Mouse (Mus musculus) G1E (cell line): Measurements from ENCODE around the gene Lck. TPM values are rescaled to one million over a fixed set of nuclear protein-coding genes. Genes with fewer than 3 reads are reported as not detected.

Source experiments
- ATAC-seq: 2 replicates; pipeline ENCODE4 v1.8.0; 2016; ENCODE audit warnings: mild to moderate bottlenecking; ENCODE audit not compliant: insufficient number of reproducible peaks, poor library complexity, low FRiP score, severe bottlenecking; ENCODE audit errors: extremely low read depth
- DNase-seq: peaks from one replicate; pipeline ENCODE4 v3.0.0; 2012; ENCODE audit warnings: low spot score
- H3K27me3 ChIP-seq: 2 replicates; pipeline ENCODE4 v1.6.1; 2012; ENCODE audit warnings: mild to moderate bottlenecking, low read length, inconsistent platforms; ENCODE audit not compliant: insufficient read depth
- H3K36me3 ChIP-seq: replicated peaks from 2 replicates; pipeline ENCODE3; 2012; ENCODE audit warnings: mild to moderate bottlenecking, inconsistent platforms
- H3K4me1 ChIP-seq: 2 replicates; pipeline ENCODE4 v1.6.1; 2012; ENCODE audit warnings: low read depth, low read length, inconsistent platforms, mixed read lengths; ENCODE audit not compliant: insufficient read depth
- H3K4me3 ChIP-seq: 2 replicates; pipeline ENCODE4 v1.5.1; 2012; ENCODE audit warnings: low read depth, mild to moderate bottlenecking, inconsistent platforms, low read length, moderate library complexity, mixed read lengths
- H3K9me3 ChIP-seq: replicated peaks from 2 replicates; pipeline ENCODE4 v1.6.1; 2012; ENCODE audit warnings: inconsistent platforms
- CTCF ChIP-seq: IDR thresholded peaks from 2 replicates; pipeline ENCODE4 v1.5.1; 2012; ENCODE audit warnings: low read depth, low read length, inconsistent platforms, mixed read lengths
- GATA1 ChIP-seq: IDR thresholded peaks from 2 replicates; pipeline ENCODE4 v1.6.1; 2012; ENCODE audit warnings: borderline replicate concordance, low read length, inconsistent platforms, mixed read lengths
- GATA2 ChIP-seq: IDR thresholded peaks from 2 replicates; pipeline ENCODE4 v1.6.1; 2012; ENCODE audit warnings: low read depth, low read length, inconsistent platforms, borderline replicate concordance
- POLR2AphosphoS5 ChIP-seq: IDR thresholded peaks from 2 replicates; pipeline ENCODE4 v1.6.1; 2012; ENCODE audit warnings: low read depth, low read length, inconsistent platforms; ENCODE audit not compliant: insufficient replicate concordance
- TAL1 ChIP-seq: conservative IDR thresholded peaks from 2 replicates; pipeline ENCODE4 v1.6.1; 2012; ENCODE audit warnings: low read depth, low read length, inconsistent platforms, mixed read lengths
- polyA plus RNA-seq: library from polyadenylated mRNA; stranded (reverse); fragments of >175 nt; gene quantifications from 2 replicates; pipeline ENCODE4 v1.2.3, GENCODE M21; 2012
- total RNA-seq, 2 experiments: library from RNA; stranded (forward) in 1 of 2; stranded (reverse) in 1 of 2; fragments of 200-1000 nt in 1 of 2; fragments of >200 nt in 1 of 2; fragmentation: Nextera tagmentation in 1 of 2; gene quantifications; 2 replicates each; pipeline ENCODE4 v1.2.3; 2014 to 2017

Lck gene
- total and polyA plus RNA-seq, 3 experiments = 1.3 to 1.7 TPM; not detected in 1

DNA sequence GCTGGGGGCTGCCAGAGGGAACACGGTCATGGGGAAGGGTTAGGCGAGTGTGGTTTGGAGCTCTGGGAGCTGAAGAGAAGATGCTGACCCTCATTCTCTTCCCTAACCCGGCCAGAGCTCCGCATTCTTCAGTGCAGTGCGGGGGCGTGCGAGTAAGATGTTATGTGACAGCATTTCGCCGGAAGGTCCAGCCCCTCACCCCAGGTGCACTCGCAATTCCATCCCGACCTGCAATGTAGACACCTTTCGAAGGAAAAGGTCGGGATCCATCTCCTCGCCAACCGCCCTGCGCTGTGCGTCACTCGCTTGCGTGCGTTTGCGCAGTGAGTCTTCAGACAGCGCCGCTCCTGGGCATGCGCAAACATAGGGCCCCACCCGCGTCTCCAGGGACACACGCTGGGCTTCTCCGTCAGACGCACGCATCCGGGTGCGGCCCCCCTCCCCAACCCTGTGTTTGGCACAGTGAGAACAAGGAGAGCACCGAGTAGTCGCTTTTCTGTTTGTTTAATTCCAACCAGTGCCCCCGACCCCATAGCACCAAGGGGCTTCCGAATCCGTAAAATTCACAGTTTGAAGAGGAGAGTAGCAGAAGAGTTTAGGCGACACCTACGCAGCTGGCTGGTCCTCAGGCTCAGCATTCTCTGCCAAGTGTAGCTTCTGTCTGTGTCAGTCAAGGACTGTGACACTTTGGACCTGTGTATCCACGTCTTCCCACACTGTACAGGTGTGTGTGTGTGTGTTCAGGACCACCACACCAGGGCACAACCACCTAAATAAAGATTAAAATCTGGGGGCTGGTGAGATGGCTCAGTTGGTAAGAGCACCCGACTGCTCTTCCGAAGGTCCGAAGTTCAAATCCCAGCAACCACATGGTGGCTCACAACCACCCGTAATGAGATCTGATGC, 45.6 kb upstream of the Lck start, which contains the start of gene Iqcc:
Gene Iqcc (minus strand): TSS at position 314 of the 906 bp plus-strand sequence.
- Histone ChIP-seq H3K27me3 (no peaks in the 10 kb centered on the region), H3K36me3 (peaks cover 65% of the 10 kb centered on the region), H3K4me3 (peak within 1 kb of the TSS; percentile 84), H3K4me1 (peaks cover 55% of the 10 kb centered on the region), H3K9me3 (no peaks in the 10 kb centered on the region)
- peak; percentile 84 for ATAC-seq
- TF ChIP-seq TAL1 (no peak), GATA1 (no peak), GATA2 (no peak), CTCF (no peak), POLR2AphosphoS5 (no peak)
- DNase-seq = peak; percentile 91

DNA sequence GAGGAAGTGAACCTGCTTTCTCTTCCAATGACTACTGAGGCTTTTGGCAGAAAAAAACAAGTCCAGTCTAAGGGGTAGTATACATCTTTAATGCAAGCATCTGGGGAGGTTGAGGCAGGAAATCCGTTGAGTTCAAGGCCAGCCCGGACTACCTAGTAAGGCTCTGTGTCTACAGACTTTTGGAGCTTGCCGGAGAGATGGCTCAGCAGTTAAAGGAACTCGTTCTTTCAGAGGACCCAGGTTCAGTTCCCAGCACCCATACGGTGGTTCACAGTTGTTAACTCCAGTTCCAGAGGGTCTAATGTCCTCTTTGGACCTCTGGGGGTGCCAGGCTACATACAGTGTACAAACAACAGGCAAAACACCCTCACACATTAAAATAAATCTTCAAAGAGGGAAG, 44.6 kb upstream of the Lck start:
- no peak for TF ChIP-seq GATA1
- Histone ChIP-seq H3K4me3 (peak overlapping the region; percentile 84), H3K27me3 (no peaks in the 10 kb centered on the region), H3K4me1 (peaks cover 47% of the 10 kb centered on the region), H3K9me3 (no peaks in the 10 kb centered on the region), H3K36me3 (peaks cover 66% of the 10 kb centered on the region)
- no peak for ATAC-seq
- DNase-seq = no peak

DNA sequence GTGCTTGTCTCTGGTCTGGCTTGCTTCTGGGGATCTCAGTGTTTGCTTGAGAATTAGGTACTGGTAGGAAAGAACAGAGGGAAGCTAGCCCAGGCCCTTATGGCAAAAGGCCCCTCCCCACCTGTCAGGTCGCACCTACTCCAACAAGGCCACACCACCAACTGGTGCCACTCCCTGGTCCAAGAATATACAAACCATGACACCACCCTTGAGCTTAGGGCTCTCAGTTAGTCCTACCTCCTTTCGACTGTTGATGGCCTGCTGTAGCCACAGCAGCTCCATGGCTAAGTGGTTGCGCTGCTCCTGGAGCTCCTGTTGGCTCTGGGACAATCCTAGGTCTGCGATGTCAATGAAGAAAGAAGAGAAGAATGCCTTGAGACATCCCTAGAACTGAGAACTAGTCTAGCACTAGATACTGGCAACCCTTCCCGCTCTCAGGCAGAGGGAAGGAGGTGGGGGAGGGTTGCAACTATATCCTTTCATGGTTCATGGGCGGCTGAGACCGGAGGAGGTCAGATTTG, 43.7 kb upstream of the Lck start:
- no peak for TF ChIP-seq TAL1
- no peak for TF ChIP-seq GATA1
- no peak for TF ChIP-seq GATA2
- TF ChIP-seq CTCF = no peak
- TF ChIP-seq POLR2AphosphoS5 = no peak
- H3K36me3 ChIP-seq = peaks cover 63% of the 10 kb centered on the region
- H3K27me3 ChIP-seq = no peaks in the 10 kb centered on the region
- H3K4me1 ChIP-seq = peaks cover 39% of the 10 kb centered on the region
- DNase-seq (no peak), ATAC-seq (no peak)
- H3K4me3 ChIP-seq = no peak overlapping the region
- H3K9me3 ChIP-seq = no peaks in the 10 kb centered on the region

DNA sequence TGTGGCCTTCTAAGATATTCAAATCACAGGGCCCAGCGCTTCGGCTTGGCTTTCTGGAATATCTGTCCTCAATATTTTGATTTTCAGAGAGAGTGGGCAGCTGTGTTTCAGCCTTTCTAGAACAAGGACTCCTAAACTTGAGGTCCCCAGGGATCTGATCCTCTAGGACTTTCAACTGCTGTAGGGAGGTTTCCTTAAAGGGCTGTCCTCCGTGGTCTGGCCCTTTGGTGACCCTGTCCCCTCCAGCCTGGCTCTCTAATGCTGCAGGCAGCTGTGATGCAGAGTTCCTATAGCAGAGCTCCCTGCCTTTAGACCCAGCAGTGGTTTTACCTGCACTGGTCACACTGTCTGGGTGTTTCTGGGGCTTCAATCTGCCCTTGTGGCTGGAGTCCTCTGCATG, 43.2 kb upstream of the Lck start:
- Histone ChIP-seq H3K4me1 (peaks cover 39% of the 10 kb centered on the region), H3K9me3 (no peaks in the 10 kb centered on the region), H3K27me3 (no peaks in the 10 kb centered on the region), H3K4me3 (no peak overlapping the region), H3K36me3 (peaks cover 63% of the 10 kb centered on the region)
- ATAC-seq (no peak), DNase-seq (no peak)
- TF ChIP-seq GATA1 (no peak), POLR2AphosphoS5 (no peak), TAL1 (no peak), GATA2 (no peak), CTCF (no peak)

DNA sequence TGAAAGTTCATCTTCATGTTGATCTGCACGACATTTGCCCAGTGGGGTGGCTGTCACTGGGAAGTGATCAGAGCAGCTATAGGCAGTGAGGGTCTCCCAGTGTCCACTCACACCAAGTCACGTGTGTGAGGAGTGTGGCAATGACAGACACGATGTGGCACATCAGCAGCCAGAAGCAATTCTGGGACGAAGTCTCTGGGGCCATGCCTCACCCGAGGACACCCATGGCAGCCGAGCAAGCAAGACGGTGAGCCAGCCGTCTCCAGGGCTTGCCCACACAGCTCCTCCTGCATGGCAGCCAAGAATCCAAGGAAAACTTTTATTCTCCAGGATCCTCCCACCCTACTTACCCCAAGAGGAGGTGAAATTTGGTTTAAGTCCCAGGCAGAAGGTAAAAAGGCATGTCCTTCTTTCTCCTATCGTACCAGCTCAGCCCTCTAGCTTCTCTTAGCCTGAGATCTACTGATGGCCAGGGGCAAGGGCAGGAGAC, 42.4 kb upstream of the Lck start:
- no peaks in the 10 kb centered on the region for H3K27me3 ChIP-seq
- no peak overlapping the region for H3K4me3 ChIP-seq
- no peak for DNase-seq
- TF ChIP-seq GATA1 (no peak), TAL1 (no peak), CTCF (no peak), POLR2AphosphoS5 (no peak), GATA2 (no peak)
- H3K9me3 ChIP-seq = no peaks in the 10 kb centered on the region
- peaks cover 35% of the 10 kb centered on the region for H3K4me1 ChIP-seq
- H3K36me3 ChIP-seq = peaks cover 67% of the 10 kb centered on the region
- no peak for ATAC-seq

DNA sequence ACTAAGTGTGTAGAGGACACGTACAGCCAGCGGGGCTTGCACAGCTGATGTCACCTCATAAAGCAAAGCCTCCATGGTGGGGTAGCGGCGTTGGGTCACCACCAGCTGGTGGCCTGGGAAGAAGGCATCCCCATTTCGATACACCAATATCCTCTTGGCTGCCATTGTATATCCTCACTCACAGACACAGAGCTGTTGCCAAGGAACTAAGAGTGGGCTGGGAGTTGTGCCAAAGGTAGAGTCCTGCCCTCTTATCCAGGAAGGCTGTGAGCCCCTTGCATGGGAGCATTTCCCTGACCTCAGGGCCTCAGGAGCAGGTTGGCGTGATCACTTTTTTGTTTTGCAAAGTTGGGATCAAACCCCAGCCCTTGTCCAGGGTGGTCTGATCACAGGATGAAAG, 40.7 kb upstream of the Lck start, which contains the start of gene Dcdc2b:
Gene Dcdc2b (minus strand): TSS at position 165 of the 400 bp plus-strand sequence.
- no peak for ATAC-seq
- Histone ChIP-seq H3K9me3 (no peaks in the 10 kb centered on the region), H3K36me3 (peaks cover 78% of the 10 kb centered on the region)

More for the DNA sequence above, 40.7 kb upstream of the Lck start, which contains the start of gene Dcdc2b:
- Histone ChIP-seq H3K4me1 (peaks cover 26% of the 10 kb centered on the region), H3K27me3 (no peaks in the 10 kb centered on the region), H3K4me3 (no peak within 1 kb of the TSS)
- DNase-seq = no peak
- TF ChIP-seq GATA1 (no peak), CTCF (no peak), GATA2 (no peak), POLR2AphosphoS5 (no peak)
